Mouse (Mus musculus): ENCODE measurements around the gene Anapc15-ps.

The Anapc15-ps gene

GRCm38 (mm10) chr10:95689833-95690232 lies 16.6 kb upstream of the Anapc15-ps start:
- no peak for DNase-seq (ENCODE audit: low spot score in 2 of 2)

- DNase-seq (ENCODE audit: low spot score in 2 of 2): no peak
Measured at GRCm38 (mm10) chr10:95689058-95689457, 15.8 kb upstream of the Anapc15-ps start.

- DNase-seq (ENCODE audit: low spot score in 2 of 2): no peak
Measured at GRCm38 (mm10) chr10:95687558-95688141, 14.4 kb upstream of the Anapc15-ps start.

GRCm38 (mm10) chr10:95686041-95686440 lies 12.8 kb upstream of the Anapc15-ps start:
- no peak for DNase-seq (ENCODE audit: low spot score in 2 of 2)

- DNase-seq (ENCODE audit: low spot score in 2 of 2): no peak
Measured at GRCm38 (mm10) chr10:95684782-95685555, 11.7 kb upstream of the Anapc15-ps start.

- DNase-seq (ENCODE audit: low spot score in 2 of 2): no peak
Measured at GRCm38 (mm10) chr10:95684250-95684649, 11.0 kb upstream of the Anapc15-ps start.

- no peak for DNase-seq (ENCODE audit: low spot score in 2 of 2)
Measured at GRCm38 (mm10) chr10:95683735-95684134, 10.5 kb upstream of the Anapc15-ps start.

GRCm38 (mm10) chr10:95682964-95683363 lies 9.7 kb upstream of the Anapc15-ps start:
- no peak for DNase-seq (ENCODE audit: low spot score in 2 of 2)

- no peak for DNase-seq (ENCODE audit: low spot score in 2 of 2)
Measured at GRCm38 (mm10) chr10:95682091-95682740, 9.0 kb upstream of the Anapc15-ps start.

- no peak for DNase-seq (ENCODE audit: low spot score in 2 of 2)
Measured at GRCm38 (mm10) chr10:95681481-95681880, 8.2 kb upstream of the Anapc15-ps start.

- DNase-seq (ENCODE audit: low spot score in 2 of 2): no peak
Measured at GRCm38 (mm10) chr10:95681058-95681440, 7.8 kb upstream of the Anapc15-ps start.

GRCm38 (mm10) chr10:95680153-95681057 lies 7.2 kb upstream of the Anapc15-ps start:
- no peak for DNase-seq (ENCODE audit: low spot score in 2 of 2)

- no peak for DNase-seq (ENCODE audit: low spot score in 2 of 2)
Measured at GRCm38 (mm10) chr10:95679131-95679530, 5.9 kb upstream of the Anapc15-ps start.

GRCm38 (mm10) chr10:95678661-95679060 lies 5.4 kb upstream of the Anapc15-ps start:
- DNase-seq (ENCODE audit: low spot score in 2 of 2): no peak

GRCm38 (mm10) chr10:95678241-95678640 lies 5.0 kb upstream of the Anapc15-ps start:
- DNase-seq (ENCODE audit: low spot score in 2 of 2): no peak

GRCm38 (mm10) chr10:95677356-95678109 lies 4.3 kb upstream of the Anapc15-ps start:
- peak in 1 of 2 experiments; percentile 19 for DNase-seq (ENCODE audit: low spot score in 2 of 2)

GRCm38 (mm10) chr10:95676991-95677355 lies 3.7 kb upstream of the Anapc15-ps start:
- no peak for DNase-seq (ENCODE audit: low spot score in 2 of 2)

- DNase-seq (ENCODE audit: low spot score in 2 of 2): no peak
Measured at GRCm38 (mm10) chr10:95676387-95676786, 3.1 kb upstream of the Anapc15-ps start.

- no peak for DNase-seq (ENCODE audit: low spot score in 2 of 2)
Measured at GRCm38 (mm10) chr10:95670781-95671780, 2.2 kb downstream of the Anapc15-ps start.

- DNase-seq (ENCODE audit: low spot score in 2 of 2): no peak
Measured at GRCm38 (mm10) chr10:95669872-95670271, 3.4 kb downstream of the Anapc15-ps start.
